Mouse (Mus musculus) bone marrow, adult 2 months (tissue): ENCODE measurements around the gene Dmpk. TPM values are rescaled to one million over a fixed set of nuclear protein-coding genes. Genes with fewer than 3 reads are reported as not detected.

ENCODE experiments used
- H3K27ac ChIP-seq: fragments of 200-500 bp; 2 replicates; pipeline ENCODE4 v1.5.1; 2012; ENCODE audit warnings: low read depth, mild to moderate bottlenecking, control low read depth, inconsistent platforms, low read length; ENCODE audit not compliant: control insufficient read depth, poor library complexity, insufficient read depth
- H3K4me1 ChIP-seq: fragments of 200-500 bp; 2 replicates; pipeline ENCODE4 v1.6.1; 2011; ENCODE audit warnings: low read length; ENCODE audit not compliant: control insufficient read depth, insufficient read depth
- H3K4me3 ChIP-seq: fragments of 200-500 bp; replicated peaks from 2 replicates; pipeline ENCODE3; 2011; ENCODE audit warnings: mild to moderate bottlenecking, low read depth, low read length, control low read depth; ENCODE audit not compliant: control insufficient read depth
- CTCF ChIP-seq: fragments of 200-500 bp; IDR thresholded peaks from 2 replicates; pipeline ENCODE4 v1.5.1; 2011; ENCODE audit warnings: low read length, control low read depth; ENCODE audit not compliant: control insufficient read depth, insufficient read depth
- POLR2A ChIP-seq: fragments of 200-500 bp; IDR thresholded peaks from 2 replicates; pipeline ENCODE4 v1.6.1; 2011; ENCODE audit warnings: low read depth, mild to moderate bottlenecking, control low read depth, low read length, borderline replicate concordance; ENCODE audit not compliant: control insufficient read depth
- WGBS: fragments of 180-500 bp; shearing (Covaris S2); methylation state at CpG from one replicate; pipeline ENCODE4 v1.1.7; 2018; 5-methylcytosine and 5-hydroxymethylcytosine counted together
- polyA plus RNA-seq: library from polyadenylated mRNA; stranded (reverse); fragments of >200 nt; gene quantifications from 2 replicates; pipeline ENCODE4 v1.2.4, GENCODE M21; 2011; ENCODE audit warnings: low replicate concordance; ENCODE audit not compliant: missing spikeins, insufficient read depth, insufficient read length

Dmpk gene
- polyA plus RNA-seq, 1 experiment: 42.6 TPM

DNA sequence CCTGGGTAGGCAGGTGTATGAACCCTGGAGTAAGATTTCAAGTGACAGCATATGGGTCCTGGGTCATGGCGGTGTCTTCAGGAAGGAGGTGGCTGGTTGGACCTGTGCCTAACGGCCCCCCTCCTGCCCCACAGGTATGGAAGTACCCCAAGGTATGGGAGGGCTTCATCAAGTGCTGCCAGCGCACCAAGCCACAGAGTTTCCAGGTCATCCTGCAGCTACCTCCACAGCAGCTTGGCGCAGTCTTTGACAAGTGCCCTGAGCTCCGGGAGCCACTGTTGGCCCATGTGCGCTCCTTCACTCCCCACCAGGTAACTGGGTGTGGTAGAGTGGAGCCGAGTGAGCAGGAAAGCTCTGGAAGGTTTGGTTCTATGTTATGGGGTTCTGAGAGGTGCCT lies 30.5 kb upstream of the Dmpk start:
- no peak overlapping the region for H3K27ac ChIP-seq
- H3K4me1 ChIP-seq: no peaks in the 10 kb centered on the region
- no peak overlapping the region for H3K4me3 ChIP-seq
- no peak for TF ChIP-seq CTCF
- TF ChIP-seq POLR2A: no peak
- WGBS: 92% methylated on average over 7 of the region's 7 CpGs

DNA sequence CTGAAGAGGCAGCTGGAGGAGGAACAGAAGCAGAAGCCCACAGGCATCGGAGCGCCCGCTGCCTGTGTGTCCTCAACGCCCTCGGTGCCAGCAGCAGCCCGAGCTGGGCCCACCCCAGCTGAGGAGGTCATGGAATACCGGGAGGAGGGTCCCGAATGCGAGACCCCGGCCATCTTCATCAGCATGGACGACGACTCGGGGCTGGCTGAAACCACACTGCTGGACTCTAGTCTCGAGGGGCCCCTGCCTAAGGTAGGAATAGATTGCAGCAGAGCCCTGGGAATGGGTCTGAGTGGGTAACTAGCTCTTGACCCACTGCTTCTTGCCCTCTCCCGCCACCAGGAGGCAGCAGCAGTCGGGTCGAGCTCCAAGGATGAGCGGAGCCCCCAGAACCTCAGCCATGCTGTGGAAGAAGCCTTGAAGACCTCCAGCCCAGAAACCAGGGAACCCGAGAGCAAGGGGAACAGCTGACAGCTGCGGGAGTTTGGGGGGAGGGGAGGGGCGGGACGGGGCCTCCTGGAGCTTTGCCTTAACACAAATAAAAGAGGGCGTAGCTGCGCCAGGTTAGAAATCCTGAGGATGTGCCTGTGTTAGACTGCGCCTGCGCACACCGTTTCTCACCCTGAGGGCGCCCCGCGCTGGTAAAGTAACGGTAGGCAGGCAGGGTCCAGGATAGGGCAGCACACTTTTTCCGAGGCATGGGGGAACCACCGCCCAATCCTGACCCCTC lies 29.4 kb upstream of the Dmpk start, which contains the start of gene Rsph6a:
Gene Rsph6a (plus strand): TSS at position 644 of the 730 bp plus-strand sequence.
- TF ChIP-seq POLR2A (no peak), CTCF (peak; percentile 41)
- no peaks in the 10 kb centered on the region for H3K4me1 ChIP-seq
- no peak within 1 kb of the TSS for H3K4me3 ChIP-seq
- H3K27ac ChIP-seq: no peak within 1 kb of the TSS
- 77% methylated on average over 33 of the region's 33 CpGs for WGBS

DNA sequence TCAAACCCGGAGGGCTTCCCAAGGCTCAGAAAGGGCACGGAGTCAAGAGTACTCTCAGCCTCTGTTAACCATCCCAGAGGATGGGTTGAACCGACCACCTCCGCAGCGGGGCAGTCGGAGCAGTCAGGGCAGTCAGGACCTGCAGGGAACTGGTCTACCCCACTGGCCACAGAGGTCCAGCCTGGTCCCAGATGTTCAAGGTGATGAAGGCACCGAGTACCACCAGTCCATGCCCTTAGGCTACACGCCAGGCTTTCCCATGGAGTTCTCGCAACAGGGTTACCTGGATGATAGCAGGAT lies 28.9 kb upstream of the Dmpk start:
- no peak for TF ChIP-seq POLR2A
- TF ChIP-seq CTCF: no peak
- H3K4me1 ChIP-seq: no peaks in the 10 kb centered on the region
- H3K27ac ChIP-seq: no peak overlapping the region
- WGBS: 85% methylated on average over 9 of the region's 9 CpGs
- no peak overlapping the region for H3K4me3 ChIP-seq

DNA sequence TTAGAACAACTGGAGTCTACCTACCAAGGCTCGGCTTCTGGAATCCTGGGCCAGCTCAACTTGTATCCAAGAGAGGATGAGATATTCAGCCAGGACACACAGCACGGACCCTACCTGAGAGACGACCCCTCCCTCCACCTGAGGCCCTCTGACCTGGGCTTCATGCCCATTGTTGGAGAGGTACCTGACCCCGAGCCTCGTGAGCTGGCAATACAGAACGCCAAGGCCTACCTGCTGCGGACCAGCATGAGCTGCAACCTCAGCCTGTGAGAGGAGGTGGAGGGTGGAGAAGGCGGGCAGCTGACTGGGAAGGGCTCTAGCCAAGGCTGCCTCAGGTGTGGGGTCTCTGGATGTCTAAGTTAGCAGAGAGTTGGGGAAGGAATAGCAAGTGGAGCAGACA lies 28.5 kb upstream of the Dmpk start:
- 90% methylated on average over 8 of the region's 8 CpGs for WGBS
- H3K4me1 ChIP-seq: no peaks in the 10 kb centered on the region
- no peak overlapping the region for H3K27ac ChIP-seq
- H3K4me3 ChIP-seq: no peak overlapping the region
- TF ChIP-seq CTCF (no peak), POLR2A (no peak)

DNA sequence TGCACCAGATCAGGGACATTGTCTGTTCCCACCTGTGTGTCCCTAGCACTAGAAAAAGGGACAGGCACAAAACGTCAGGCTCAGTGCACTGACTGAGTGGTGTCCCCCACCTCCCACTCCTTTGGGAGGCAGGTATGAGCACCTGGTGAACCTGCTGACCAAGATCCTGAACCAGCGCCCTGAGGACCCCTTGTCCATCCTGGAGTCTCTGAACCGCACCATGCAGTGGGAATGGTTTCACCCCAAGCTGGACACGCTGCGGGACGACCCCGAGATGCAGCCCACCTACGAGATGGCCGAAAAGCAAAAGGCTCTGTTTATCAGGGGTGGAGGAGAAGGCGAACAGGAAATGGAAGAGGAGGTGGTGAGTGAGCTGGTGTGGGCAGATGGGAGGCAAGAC lies 26.2 kb upstream of the Dmpk start:
- no peak for TF ChIP-seq CTCF
- no peak for TF ChIP-seq POLR2A
- H3K4me1 ChIP-seq: no peaks in the 10 kb centered on the region

DNA sequence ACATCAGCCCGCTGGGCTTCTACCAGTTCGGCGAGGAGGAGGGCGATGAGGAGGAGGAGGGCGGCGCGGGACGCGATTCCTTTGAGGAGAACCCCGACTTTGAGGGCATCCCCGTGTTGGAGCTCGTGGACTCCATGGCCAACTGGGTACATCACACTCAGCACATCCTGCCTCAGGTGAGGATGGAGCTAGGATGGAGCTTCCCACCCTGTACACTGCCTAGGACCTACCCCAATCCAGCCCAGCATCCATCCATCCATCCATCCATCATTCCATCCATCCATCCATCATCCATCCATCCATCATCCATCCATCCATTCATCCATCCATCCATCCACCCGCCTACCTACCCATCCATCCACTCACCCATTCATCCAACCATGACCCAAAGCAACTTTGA lies 17.8 kb upstream of the Dmpk start:
- Histone ChIP-seq H3K4me3 (no peak overlapping the region), H3K27ac (no peak overlapping the region), H3K4me1 (no peaks in the 10 kb centered on the region)
- 48% methylated on average over 13 of the region's 13 CpGs for WGBS
- no peak for TF ChIP-seq CTCF
- no peak for TF ChIP-seq POLR2A

More for the DNA sequence above, 26.2 kb upstream of the Dmpk start:
- no peak overlapping the region for H3K27ac ChIP-seq
- 54% methylated on average over 10 of the region's 10 CpGs for WGBS
- H3K4me3 ChIP-seq: no peak overlapping the region

DNA sequence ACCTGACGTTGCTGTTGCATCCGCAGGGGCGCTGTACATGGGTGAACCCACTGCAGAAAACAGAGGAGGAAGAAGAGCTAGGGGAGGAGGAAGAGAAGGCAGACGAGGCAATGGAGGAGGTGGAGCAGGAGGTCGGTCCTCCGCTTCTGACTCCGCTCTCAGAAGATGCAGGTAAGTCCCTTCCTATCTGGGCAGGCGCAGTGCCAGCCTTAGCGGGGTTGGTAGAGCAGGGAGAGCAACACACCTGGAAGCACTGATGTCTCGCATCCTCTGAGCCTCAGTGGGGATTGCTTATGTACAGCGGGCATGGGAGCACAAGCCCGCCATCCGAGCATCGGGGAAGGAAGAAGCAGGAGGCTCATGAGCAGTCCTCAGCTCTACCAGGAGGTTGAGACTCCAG lies 16.6 kb upstream of the Dmpk start:
- Histone ChIP-seq H3K4me3 (no peak overlapping the region), H3K4me1 (no peaks in the 10 kb centered on the region), H3K27ac (no peak overlapping the region)
- TF ChIP-seq POLR2A (no peak), CTCF (no peak)
- WGBS: 32% methylated on average over 14 of the region's 14 CpGs

DNA sequence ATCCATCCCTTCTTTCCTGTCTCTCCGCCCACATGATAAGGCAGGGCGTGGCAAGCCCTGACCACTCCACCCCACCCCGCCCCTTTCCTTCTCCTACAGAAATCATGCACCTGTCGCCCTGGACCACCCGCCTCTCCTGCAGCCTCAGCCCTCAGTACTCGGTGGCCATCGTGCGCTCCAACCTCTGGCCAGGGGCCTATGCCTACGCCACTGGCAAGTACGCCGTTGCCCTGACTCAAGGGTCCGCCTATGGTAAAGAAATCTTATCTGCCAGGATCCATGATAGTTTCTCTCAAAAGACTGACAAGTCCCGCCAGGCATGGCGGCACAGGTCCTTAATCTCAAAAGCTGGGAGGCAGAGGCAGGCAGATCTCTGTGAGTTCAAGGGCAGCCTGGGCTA lies 15.7 kb upstream of the Dmpk start:
- Histone ChIP-seq H3K4me3 (no peak overlapping the region), H3K27ac (no peak overlapping the region), H3K4me1 (no peaks in the 10 kb centered on the region)
- 66% methylated on average over 12 of the region's 14 CpGs for WGBS
- TF ChIP-seq POLR2A (no peak), CTCF (no peak)

DNA sequence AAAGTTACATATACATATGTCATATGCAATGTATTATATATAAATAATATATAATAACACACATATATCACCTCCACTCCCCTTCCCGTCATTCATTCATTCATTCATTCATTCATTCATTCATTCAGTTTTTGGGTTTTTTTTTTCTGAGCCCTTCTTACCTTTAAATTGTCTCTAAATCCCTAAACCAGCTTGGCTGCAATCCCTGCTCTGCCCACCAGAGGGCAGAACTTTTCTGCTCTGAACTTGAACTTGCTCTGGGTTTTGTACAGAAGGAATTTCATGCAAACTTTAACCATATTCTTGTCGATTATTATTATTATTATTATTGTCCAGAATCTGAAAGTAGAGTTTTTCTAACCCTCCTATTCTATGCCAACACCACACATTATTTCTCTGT lies 14.9 kb upstream of the Dmpk start:
- WGBS: 0% methylated on average over 2 of the region's 2 CpGs
- no peak overlapping the region for H3K27ac ChIP-seq
- no peaks in the 10 kb centered on the region for H3K4me1 ChIP-seq
- H3K4me3 ChIP-seq: no peak overlapping the region
- TF ChIP-seq POLR2A: no peak
- TF ChIP-seq CTCF: peak; percentile 74
